ENCODE assay signal across 8 mouse cellular contexts in genomic region chrX:99853834-99854233, GRCm38 (mm10). TPM values are rescaled to one million over a fixed set of nuclear protein-coding genes. Genes with fewer than 3 reads are reported as not detected.
DNase-seq lines count a peak whose midpoint lies in the region; ATAC-seq lines count a peak whose summit lies in the region.

No protein-coding gene starts in this region.

- no peaks in the 10 kb centered on the region; a peak in 1 of 4 replicates for H3K4me1 ChIP-seq in heart, embryonic 14.5 days (ENCODE audit: control insufficient read depth in 2 of 2, insufficient read depth in 2 of 2, low read length in 2 of 2)
- H3K4me1 ChIP-seq in hindbrain, embryonic 12.5 days, result no peaks in the 10 kb centered on the region
- H3K4me1 ChIP-seq in midbrain, embryonic 11.5 days (ENCODE audit: control insufficient read depth, insufficient read depth, low read length), result no peaks in the 10 kb centered on the region

- peak overlapping the region; percentile 61 for H3K4me2 ChIP-seq in heart, embryonic 14.5 days (ENCODE audit: low read length)
- peak overlapping the region; percentile 48; the same call in 1 of the 2 replicates for H3K4me2 ChIP-seq in hindbrain, embryonic 12.5 days (replicated peaks)
- peak overlapping the region; percentile 37 for H3K4me2 ChIP-seq in midbrain, embryonic 11.5 days

- no peaks in the 10 kb centered on the region for H3K36me3 ChIP-seq in heart, embryonic 14.5 days (ENCODE audit: control insufficient read depth, insufficient read depth, low read length)
- H3K36me3 ChIP-seq in hindbrain, embryonic 12.5 days, result no peaks in the 10 kb centered on the region
- H3K36me3 ChIP-seq in midbrain, embryonic 11.5 days (ENCODE audit: control insufficient read depth, insufficient read depth, low read length), result no peaks in the 10 kb centered on the region

- 63% methylated on average over 3 of the region's 3 CpGs for WGBS in heart, embryonic 14.5 days
- WGBS in hindbrain, embryonic 12.5 days, result 53% methylated on average over 3 of the region's 3 CpGs
- 47% methylated on average over 3 of the region's 3 CpGs for WGBS in midbrain, embryonic 11.5 days

- H3K9ac ChIP-seq in heart, embryonic 14.5 days (ENCODE audit: low read length), result peak overlapping the region; percentile 72; the same call in 1 of the 2 replicates
- no peak overlapping the region for H3K9ac ChIP-seq in hindbrain, embryonic 12.5 days
- H3K9ac ChIP-seq in midbrain, embryonic 11.5 days (ENCODE audit: low read length), result peak overlapping the region; percentile 56

- no peaks in the 10 kb centered on the region for H3K27me3 ChIP-seq in heart, embryonic 14.5 days (ENCODE audit: control insufficient read depth, insufficient read depth, low read length)
- peaks cover 32% of the 10 kb centered on the region for H3K27me3 ChIP-seq in hindbrain, embryonic 12.5 days
- H3K27me3 ChIP-seq in midbrain, embryonic 11.5 days (ENCODE audit: control insufficient read depth, insufficient read depth, low read length), result peaks cover 6% of the 10 kb centered on the region

- H3K4me3 ChIP-seq in heart, embryonic 14.5 days (ENCODE audit: control insufficient read depth in 1 of 2, insufficient read depth in 1 of 2, low read depth in 1 of 2, low read length in 2 of 2), result peak overlapping the region; percentile 39 to 44; a peak in 2 of 4 replicates
- H3K4me3 ChIP-seq in hindbrain, embryonic 12.5 days, result no peak overlapping the region
- H3K4me3 ChIP-seq in midbrain, embryonic 11.5 days (ENCODE audit: low read depth, low read length), result no peak overlapping the region

- DNase-seq in heart, adult 9 months (ENCODE audit: low spot score in 2 of 2), result no peak
- DNase-seq in MEL-GATA-1-ER (ENCODE audit: extremely low read depth, low read depth) (peak; percentile 25), adipocyte (ENCODE audit: low spot score) (no peak)
- no peak for DNase-seq in midbrain, embryonic 11.5 days (ENCODE audit: low spot score, missing footprints)
- DNase-seq in thymus, postnatal 0 days (ENCODE audit: low spot score), result no peak
- DNase-seq in ovary, postnatal 14 days (ENCODE audit: low spot score), result no peak

- no peak for ATAC-seq in heart, embryonic 14.5 days (ENCODE audit: insufficient number of reproducible peaks, insufficient read depth, low FRiP score, low read depth)
- ATAC-seq in hindbrain, embryonic 12.5 days (ENCODE audit: low FRiP score), result peak; percentile 51
- ATAC-seq in midbrain, embryonic 11.5 days (ENCODE audit: low FRiP score), result peak; percentile 34

- H3K27ac ChIP-seq in heart, embryonic 14.5 days (replicated peaks in 1 of 2; ENCODE audit: control insufficient read depth in 1 of 2, insufficient read depth in 1 of 2, low read depth in 2 of 2, low read length in 2 of 2), result peak overlapping the region in 1 of 2 experiments; percentile 41; a peak in 1 of 4 replicates
- H3K27ac ChIP-seq in hindbrain, embryonic 12.5 days, result no peak overlapping the region
- no peak overlapping the region for H3K27ac ChIP-seq in midbrain, embryonic 11.5 days (ENCODE audit: low read depth, low read length)

- no peaks in the 10 kb centered on the region for H3K9me3 ChIP-seq in heart, embryonic 14.5 days (ENCODE audit: control insufficient read depth, low read length)
- H3K9me3 ChIP-seq in hindbrain, embryonic 12.5 days (replicated peaks), result no peaks in the 10 kb centered on the region
- H3K9me3 ChIP-seq in midbrain, embryonic 11.5 days (ENCODE audit: control insufficient read depth, low read length), result no peaks in the 10 kb centered on the region

RNA-seq across cellular contexts. Expression of gene Tmem28, which starts 33.0 kb away (rescaled TPM):
- 0.05 TPM in 1 of 2 replicates, not detected in the other for polyA plus RNA-seq in heart, embryonic 14.5 days (2014; fragmentation: Nextera tagmentation; extraction: Ambion mirVana)
- 0.65 and 1.0 TPM in 2 replicates for polyA plus RNA-seq in hindbrain, embryonic 12.5 days (2016; fragmentation: Nextera tagmentation; extraction: Ambion mirVana)
- polyA plus RNA-seq in midbrain, embryonic 11.5 days (2014; fragmentation: Nextera tagmentation; extraction: Ambion mirVana), result 0.87 and 0.90 TPM in 2 replicates
- polyA plus RNA-seq in thymus, postnatal 0 days (2015; fragmentation: Nextera tagmentation; extraction: Ambion mirVana), result not detected in 2 replicates

Comparison
In these comparisons a context has a peak if more than half of its experiments do, and no peak if none do; other contexts are left out.
1. H3K4me3 ChIP-seq: peak in heart, embryonic 14.5 days (2 of 2); none in hindbrain, embryonic 12.5 days (single experiment) and midbrain, embryonic 11.5 days (single experiment).
2. Peak in every context shown above with its lines, with median percentiles within 50 percentile points of each other: H3K4me2 ChIP-seq.